24 mouse cellular contexts compared by ENCODE assay signal in the genomic region with DNA sequence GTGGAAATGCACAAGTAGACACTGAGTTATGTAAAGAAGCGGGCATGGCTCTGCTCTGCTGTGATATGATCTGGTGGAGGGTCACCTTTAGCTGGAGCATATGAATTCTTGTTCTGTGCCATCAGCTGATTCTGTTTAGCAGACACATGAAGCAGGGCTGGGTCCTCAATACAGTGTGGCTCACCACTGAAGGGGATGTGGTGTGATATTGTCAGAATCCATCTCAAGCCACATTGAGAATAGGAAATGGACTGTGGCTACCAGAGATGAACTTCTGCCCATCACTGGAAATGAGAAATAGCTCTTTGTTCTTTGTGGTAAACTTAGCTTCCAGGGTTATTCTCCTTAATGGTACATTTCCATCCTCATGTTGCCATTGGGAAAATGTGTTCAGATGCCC. TPM values are rescaled to one million over a fixed set of nuclear protein-coding genes. Genes with fewer than 3 reads are reported as not detected.
"Had no signal": no experiment of that assay in that cellular context is flagged by ENCODE, and none has a peak within 500 bp of the region (broad histone marks: within the 10 kb centered on the region; RNA-seq: fewer than 3 reads in every experiment).

No protein-coding gene starts in this region.

- H3K4me2 ChIP-seq: lung, embryonic 14.5 days; midbrain, embryonic 11.5 days; midbrain, embryonic 13.5 days; midbrain, embryonic 15.5 days; neural tube, embryonic 12.5 days; stomach, embryonic 15.5 days had no signal

- H3K27me3 ChIP-seq: midbrain, embryonic 13.5 days; midbrain, embryonic 15.5 days; neural tube, embryonic 12.5 days; stomach, embryonic 15.5 days had no signal

- H3K9me3 ChIP-seq: midbrain, embryonic 13.5 days; midbrain, embryonic 15.5 days; neural tube, embryonic 12.5 days; stomach, embryonic 15.5 days had no signal

- DNase-seq: lung, adult 18-20 months; lung, embryonic 14.5 days; lung, postnatal 10 days; lung, postnatal 4 days; right cerebral cortex, postnatal 25 days; right cerebral cortex, postnatal 4 days; thymus, adult 2 months; thymus, postnatal 25 days; thymus, postnatal 4 days had no signal

- H3K4me3 ChIP-seq: megakaryocyte, embryonic 14.5 days; midbrain, embryonic 13.5 days; midbrain, embryonic 15.5 days; neural tube, embryonic 12.5 days; stomach, embryonic 15.5 days had no signal

- H3K4me1 ChIP-seq: midbrain, embryonic 13.5 days; midbrain, embryonic 15.5 days; neural tube, embryonic 12.5 days; stomach, embryonic 15.5 days had no signal

- H3K36me3 ChIP-seq: midbrain, embryonic 13.5 days; midbrain, embryonic 15.5 days; neural tube, embryonic 12.5 days; stomach, embryonic 15.5 days had no signal

- H3K27ac ChIP-seq: midbrain, embryonic 13.5 days; midbrain, embryonic 15.5 days; neural tube, embryonic 12.5 days; stomach, embryonic 15.5 days; stomach, postnatal 0 days had no signal

- ATAC-seq: midbrain, embryonic 13.5 days; midbrain, embryonic 15.5 days had no signal

- H3K9ac ChIP-seq: lung, embryonic 14.5 days; midbrain, embryonic 13.5 days; midbrain, embryonic 15.5 days; neural tube, embryonic 12.5 days; stomach, embryonic 15.5 days had no signal

RNA-seq across cellular contexts. Expression of a gene that starts 17.5 kb away (rescaled TPM):
- total RNA-seq: midbrain, postnatal 0 days; monocyte, adult 5-6 weeks; neutrophil, adult 5-6 weeks had no signal
- polyA plus RNA-seq: liver, embryonic 16.5 days; lung, embryonic 14.5 days; lung, embryonic 16.5 days; midbrain, embryonic 11.5 days; midbrain, embryonic 13.5 days; midbrain, embryonic 15.5 days; midbrain, postnatal 0 days; neural tube, embryonic 12.5 days; neural tube, embryonic 14.5 days; spleen, adult 2 months; stomach, embryonic 15.5 days; stomach, postnatal 0 days; thymus, adult 2 months; urinary bladder, adult 2 months had no signal
